Mouse (Mus musculus) ES-Bruce4 (cell line): ENCODE data around the gene Catsper3.

ENCODE experiments used
- CTCF ChIP-seq: IDR thresholded peaks from one replicate; pipeline ENCODE4 v1.8.1; 2011; ENCODE audit warnings: low read depth, low read length
- EP300 ChIP-seq: IDR thresholded peaks from 2 replicates; pipeline ENCODE4 v1.6.1; 2011; ENCODE audit warnings: low read depth, low read length; ENCODE audit not compliant: insufficient read depth
- POLR2A ChIP-seq: IDR thresholded peaks from one replicate; pipeline ENCODE4 v1.8.1; 2011; ENCODE audit warnings: low read length; ENCODE audit not compliant: insufficient read depth

- no peak for TF ChIP-seq CTCF
- TF ChIP-seq POLR2A = no peak
- TF ChIP-seq EP300 = no peak
These were observed 55.9 kb downstream of the Catsper3 start for GRCm38 (mm10) chr13:55840223-55840622.
